Mouse (Mus musculus) lung, embryonic 16.5 days (tissue): Measurements from ENCODE around the gene Elf2. TPM values are rescaled to one million over a fixed set of nuclear protein-coding genes. Genes with fewer than 3 reads are reported as not detected.
"Not testable (repeated sequence)": the region's sequence is repeated elsewhere in the genome, so short reads cannot be mapped to it uniquely, and the experiment has no call there.

Experiments
- ATAC-seq: fragments of 200-750 bp; cut with Nextera tagmentation; 2 replicates; pipeline ENCODE4 v1.8.0; 2017; ENCODE audit warnings: low read depth, mild to moderate bottlenecking, moderate library complexity
- H3K27ac ChIP-seq: fragments of 300-500 bp; sonication (generic); 2 replicates; pipeline ENCODE4 v1.5.1; 2014; ENCODE audit warnings: mild to moderate bottlenecking, control low read depth, low read length
- H3K27me3 ChIP-seq: fragments of 300-500 bp; sonication (generic); 2 replicates; pipeline ENCODE4 v1.6.1; 2014; ENCODE audit warnings: low read depth, low read length, mixed read lengths; ENCODE audit not compliant: control insufficient read depth, insufficient read depth
- H3K36me3 ChIP-seq: fragments of 300-500 bp; sonication (generic); 2 replicates; pipeline ENCODE4 v1.6.1; 2014; ENCODE audit warnings: low read length; ENCODE audit not compliant: control insufficient read depth, insufficient read depth
- H3K4me1 ChIP-seq: fragments of 300-500 bp; sonication (generic); replicated peaks from 2 replicates; pipeline ENCODE4 v1.6.1; 2014; ENCODE audit warnings: low read length, mixed read lengths; ENCODE audit not compliant: control insufficient read depth, insufficient read depth
- H3K4me2 ChIP-seq: fragments of 300-500 bp; sonication (generic); 2 replicates; pipeline ENCODE4 v1.6.1; 2014; ENCODE audit warnings: low read depth, low read length, control low read depth
- H3K4me3 ChIP-seq: fragments of 300-500 bp; sonication (generic); 2 replicates; pipeline ENCODE4 v1.5.1; 2014; ENCODE audit warnings: mild to moderate bottlenecking, low read length, control low read depth
- H3K9ac ChIP-seq: fragments of 300-500 bp; sonication (generic); 2 replicates; pipeline ENCODE4 v1.6.1; 2014; ENCODE audit warnings: low read length, control low read depth
- H3K9me3 ChIP-seq: fragments of 300-500 bp; sonication (generic); 2 replicates; pipeline ENCODE4 v1.6.1; 2016; ENCODE audit warnings: low read length; ENCODE audit not compliant: control insufficient read depth
- WGBS: fragments of 180-500 bp; shearing (Covaris S2); extraction: QIAGEN DNeasy Blood & Tissue Kit; methylation state at CpG from one replicate; pipeline ENCODE4 v1.1.7; 2014; 5-methylcytosine and 5-hydroxymethylcytosine counted together
- polyA plus RNA-seq: library from polyadenylated mRNA; unstranded; fragments of >200 nt; fragmentation: Nextera tagmentation; extraction: Ambion mirVana; gene quantifications from 2 replicates; pipeline ENCODE4 v1.2.1, GENCODE M21; 2015

Elf2 gene
- polyA plus RNA-seq, 1 experiment from 2014 or later, result 68.4 TPM

DNA sequence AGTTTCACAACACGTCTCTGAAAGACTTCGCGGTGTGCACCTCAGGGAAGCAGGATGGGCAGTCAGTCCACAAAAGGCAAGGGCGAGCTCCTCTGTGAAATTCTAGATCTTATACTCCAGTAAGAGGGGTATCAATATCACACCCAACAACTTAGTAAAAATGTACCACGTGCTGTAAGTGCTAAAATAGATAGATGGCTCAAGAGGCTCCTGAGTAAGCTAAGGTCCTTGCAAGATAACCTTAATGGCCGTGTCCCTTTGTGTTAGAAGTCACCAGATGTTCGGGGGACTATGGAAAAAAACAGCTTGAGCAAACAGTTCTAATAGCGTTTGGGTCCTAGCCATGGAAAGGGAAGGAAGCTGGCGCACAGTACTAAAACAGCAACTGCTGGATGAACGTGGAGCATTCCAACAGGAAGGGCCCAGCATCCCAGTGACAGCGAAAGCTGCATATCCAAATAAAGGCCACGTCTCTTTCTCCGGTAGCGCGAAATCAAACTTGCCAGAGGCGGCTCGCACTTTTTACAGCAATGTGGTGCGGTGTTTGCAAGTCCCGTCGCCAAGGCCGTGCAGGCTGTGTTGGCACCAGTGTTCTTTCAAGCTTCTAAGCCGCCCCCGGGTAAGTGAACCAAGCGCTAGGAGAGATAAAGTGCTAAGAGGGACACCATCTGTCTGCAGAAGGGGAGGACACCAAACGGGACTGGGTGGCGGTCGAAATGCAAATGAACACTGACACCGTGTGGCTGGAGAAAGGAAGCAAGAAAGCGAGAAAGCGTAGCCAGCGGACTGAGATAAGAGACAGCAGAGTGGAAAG lies 24.4 kb upstream of the Elf2 start:
- Histone ChIP-seq H3K27ac (peak overlapping the region; percentile 36; the same call in 1 of the 2 replicates), H3K4me3 (peak overlapping the region; percentile 53), H3K36me3 (no peaks in the 10 kb centered on the region), H3K9me3 (no peaks in the 10 kb centered on the region), H3K9ac (peak overlapping the region; percentile 57), H3K27me3 (no peaks in the 10 kb centered on the region; the same call in 1 of the 2 replicates), H3K4me1 (peaks cover 9% of the 10 kb centered on the region), H3K4me2 (peak overlapping the region; percentile 83)
- ATAC-seq, result peak; percentile 90
- WGBS, result 5% methylated on average over 31 of the region's 31 CpGs

DNA sequence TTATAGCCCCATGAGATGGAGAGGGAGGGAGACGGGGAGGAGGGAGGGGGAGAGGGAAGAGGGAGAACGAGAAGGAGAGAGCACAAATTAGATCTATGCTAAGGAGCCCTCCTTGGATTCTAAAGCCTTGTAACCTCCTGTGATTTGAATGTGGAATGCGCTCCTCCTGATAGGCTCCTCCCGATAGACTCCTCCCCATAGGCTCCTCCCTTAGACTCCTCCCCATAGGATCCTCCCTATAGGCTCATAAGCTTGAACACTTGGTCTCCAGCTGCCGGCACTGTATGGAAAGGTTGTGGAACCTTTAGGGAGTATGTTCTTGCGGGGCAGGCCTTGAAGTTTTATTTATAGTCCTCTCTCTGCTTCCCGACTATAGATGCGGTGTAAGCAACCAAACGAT lies 20.6 kb upstream of the Elf2 start:
- WGBS, result 30% methylated on average over 9 of the region's 9 CpGs
- no peak overlapping the region for H3K9ac ChIP-seq
- no peaks in the 10 kb centered on the region for H3K9me3 ChIP-seq
- peaks cover 13% of the 10 kb centered on the region for H3K4me1 ChIP-seq
- ATAC-seq, result no peak
- H3K4me3 ChIP-seq, result no peak overlapping the region
- no peak overlapping the region; the same call in 1 of the 2 replicates for H3K4me2 ChIP-seq
- H3K27me3 ChIP-seq, result no peaks in the 10 kb centered on the region; the same call in 1 of the 2 replicates
- no peak overlapping the region for H3K27ac ChIP-seq
- H3K36me3 ChIP-seq, result no peaks in the 10 kb centered on the region

DNA sequence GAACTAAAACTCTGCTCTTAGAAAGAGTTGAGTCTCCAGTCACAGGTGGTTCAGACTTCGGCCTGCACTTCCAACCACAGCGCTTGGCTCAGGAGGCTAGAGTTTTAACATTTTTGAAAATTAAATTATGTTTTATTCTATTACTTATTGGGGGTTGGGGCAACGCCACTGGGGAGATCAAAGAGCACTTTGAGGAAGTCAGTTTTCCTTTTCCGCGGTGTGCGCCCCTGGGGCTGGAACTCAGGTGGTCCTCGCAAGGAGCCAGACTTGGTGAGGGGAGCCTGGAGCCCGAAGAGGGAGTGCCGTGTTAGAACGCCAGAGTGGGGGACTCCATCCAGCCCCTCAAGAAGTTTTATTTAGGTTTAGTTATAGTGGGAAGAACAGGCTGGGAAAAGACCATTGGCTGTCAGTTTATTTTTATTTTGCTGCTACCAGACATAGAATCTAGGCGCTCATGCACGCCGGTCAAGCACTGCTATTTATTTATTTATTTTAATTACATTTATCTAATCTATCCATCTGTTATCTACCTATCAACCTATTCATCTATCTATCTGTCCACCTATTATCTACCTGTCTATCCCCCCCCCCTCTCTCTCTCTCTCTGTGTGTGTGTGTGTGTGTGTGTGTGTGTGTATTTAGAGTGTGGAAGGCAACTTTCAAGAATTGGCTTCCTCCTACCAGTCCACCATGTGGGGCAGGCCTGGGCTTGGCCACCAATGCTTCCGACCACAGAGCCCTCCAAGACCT lies 19.3 kb upstream of the Elf2 start:
- peak overlapping the region; percentile 80; the same call in 1 of the 2 replicates for H3K4me2 ChIP-seq
- no peak overlapping the region for H3K27ac ChIP-seq
- H3K27me3 ChIP-seq, result no peaks in the 10 kb centered on the region; the same call in 1 of the 2 replicates
- H3K9ac ChIP-seq, result no peak overlapping the region
- H3K4me1 ChIP-seq, result peaks cover 7% of the 10 kb centered on the region
- peak overlapping the region; percentile 63 for H3K4me3 ChIP-seq
- ATAC-seq, result no peak
- no peaks in the 10 kb centered on the region for H3K9me3 ChIP-seq
- WGBS, result 32% methylated on average over 14 of the region's 14 CpGs
- no peaks in the 10 kb centered on the region for H3K36me3 ChIP-seq

DNA sequence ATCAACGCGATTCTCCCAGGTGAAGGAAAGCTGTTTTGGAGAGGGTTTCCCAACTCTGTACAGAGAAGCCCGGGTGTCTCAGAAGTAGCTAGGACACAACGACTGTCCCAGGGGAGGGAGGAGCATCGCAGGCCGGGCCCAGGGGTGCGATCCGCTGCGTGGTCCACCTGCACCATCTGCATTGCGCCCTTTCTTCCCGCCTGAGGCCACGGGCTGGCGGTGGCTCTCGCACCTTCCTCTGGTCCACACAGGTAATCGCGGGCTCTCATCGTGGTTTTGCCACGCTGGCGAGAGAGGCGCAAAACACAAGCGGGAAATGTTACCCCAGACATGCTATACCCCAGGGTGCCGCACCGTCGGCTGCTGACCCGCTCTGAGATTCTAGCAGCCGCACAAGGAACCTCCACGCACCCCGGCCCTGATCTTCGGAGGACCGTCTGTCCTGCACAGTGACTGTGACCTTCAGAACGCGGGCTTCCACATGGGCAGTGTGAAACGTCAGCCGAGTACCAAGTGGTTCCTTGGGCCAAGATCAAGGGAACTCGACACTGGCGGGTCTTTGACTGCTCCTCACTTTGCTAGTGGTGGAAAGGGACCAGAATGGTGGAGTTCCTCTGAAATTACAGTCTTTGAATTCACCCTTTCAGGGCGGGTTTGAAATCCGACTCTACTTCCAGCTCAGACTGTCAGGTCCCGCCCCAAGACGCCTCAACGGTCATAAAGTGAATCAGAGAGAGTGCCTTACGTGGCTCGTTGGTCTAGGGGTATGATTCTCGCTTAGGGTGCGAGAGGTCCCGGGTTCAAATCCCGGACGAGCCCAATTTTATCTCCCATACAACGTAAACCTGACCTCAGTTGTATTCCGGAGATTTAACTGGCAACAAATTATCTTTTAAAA lies 18.4 kb upstream of the Elf2 start:
- peak; percentile 81 for ATAC-seq

DNA sequence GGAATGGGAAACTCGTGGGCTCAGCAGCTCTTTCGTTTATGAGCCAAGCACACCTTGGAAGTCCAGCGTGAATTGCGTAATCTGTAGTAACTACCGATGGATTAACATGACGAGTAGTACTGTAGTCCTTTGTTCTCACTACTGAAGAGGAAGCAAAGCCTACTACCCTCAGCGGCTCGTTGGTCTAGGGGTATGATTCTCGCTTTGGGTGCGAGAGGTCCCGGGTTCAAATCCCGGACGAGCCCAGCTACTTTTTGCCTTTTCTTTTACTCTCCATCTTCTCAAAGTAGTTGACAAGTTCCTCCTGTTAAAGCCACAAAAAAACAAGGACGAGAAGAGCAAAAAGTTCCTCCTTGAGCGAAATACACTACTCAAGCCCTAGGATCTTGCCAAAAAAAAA lies 17.7 kb upstream of the Elf2 start:
- peak; percentile 49; the same call in 1 of the 2 replicates for ATAC-seq
- H3K4me1 ChIP-seq, result peaks cover 4% of the 10 kb centered on the region
- H3K9me3 ChIP-seq, result no peaks in the 10 kb centered on the region
- H3K9ac ChIP-seq, result no peak overlapping the region; the same call in none of the 2 replicates
- under 1% methylated on average over 15 of the region's 15 CpGs for WGBS
- H3K36me3 ChIP-seq, result no peaks in the 10 kb centered on the region
- peak overlapping the region; percentile 80 for H3K4me2 ChIP-seq
- H3K4me3 ChIP-seq, result peak overlapping the region; percentile 63
- no peak overlapping the region; the same call in 1 of the 2 replicates for H3K27ac ChIP-seq
- H3K27me3 ChIP-seq, result no peaks in the 10 kb centered on the region

More for the DNA sequence above, 18.4 kb upstream of the Elf2 start:
- Histone ChIP-seq H3K9ac (peak overlapping the region; percentile 67), H3K4me1 (peaks cover 4% of the 10 kb centered on the region), H3K36me3 (no peaks in the 10 kb centered on the region), H3K9me3 (no peaks in the 10 kb centered on the region), H3K4me2 (peak overlapping the region; percentile 80), H3K27ac (peak overlapping the region; percentile 53), H3K4me3 (peak overlapping the region; percentile 63), H3K27me3 (no peaks in the 10 kb centered on the region; the same call in 1 of the 2 replicates)
- WGBS, result under 1% methylated on average over 50 of the region's 50 CpGs

DNA sequence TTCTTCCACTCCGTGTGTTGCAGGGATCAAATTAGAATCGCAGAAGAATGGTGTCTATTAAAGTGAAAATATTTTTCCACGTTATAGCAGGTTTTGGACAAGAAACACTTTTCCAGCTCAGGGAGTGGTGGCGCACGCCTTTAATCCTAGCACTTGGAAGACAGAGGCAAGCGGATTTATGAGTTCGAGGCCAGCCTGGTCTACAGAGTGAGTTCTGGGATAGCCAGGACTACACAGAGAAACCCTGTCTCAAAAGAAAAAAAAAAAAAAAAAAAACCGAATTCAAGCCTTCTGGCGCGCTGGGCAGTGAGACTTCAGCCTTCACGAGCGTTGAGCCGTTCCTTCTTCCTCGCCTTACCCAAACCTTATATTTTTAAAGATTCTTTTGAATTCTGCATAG lies 17.2 kb upstream of the Elf2 start:
- 8% methylated on average over 14 of the region's 14 CpGs for WGBS
- no peak for ATAC-seq
- H3K9ac ChIP-seq, result no peak overlapping the region; the same call in 1 of the 2 replicates
- H3K27ac ChIP-seq, result no peak overlapping the region; the same call in 1 of the 2 replicates
- peak overlapping the region; percentile 63 for H3K4me3 ChIP-seq
- H3K4me2 ChIP-seq, result peak overlapping the region; percentile 80
- no peaks in the 10 kb centered on the region for H3K36me3 ChIP-seq
- peaks cover 4% of the 10 kb centered on the region for H3K4me1 ChIP-seq
- no peaks in the 10 kb centered on the region for H3K9me3 ChIP-seq
- no peaks in the 10 kb centered on the region for H3K27me3 ChIP-seq

DNA sequence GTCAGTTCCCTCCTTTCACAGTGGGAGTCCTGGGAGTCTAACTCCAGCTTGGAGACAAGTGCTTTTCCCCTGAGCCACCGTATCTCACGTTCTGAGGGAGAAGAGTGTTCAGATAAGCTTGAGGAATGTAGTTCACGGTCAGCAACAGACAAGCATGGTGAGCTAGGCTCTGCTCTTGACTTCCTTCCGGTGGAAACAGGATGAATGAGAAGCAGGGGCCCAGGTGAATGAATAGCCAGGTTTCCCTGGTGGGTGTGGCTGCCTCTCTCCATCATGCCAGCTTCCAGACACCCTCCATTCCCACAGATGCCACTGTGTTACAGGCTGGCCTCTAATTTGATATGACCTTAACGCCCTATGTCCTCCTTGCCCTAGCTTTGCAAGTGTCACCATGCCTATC lies 16.6 kb upstream of the Elf2 start:
- Histone ChIP-seq H3K9me3 (no peaks in the 10 kb centered on the region), H3K27ac (peak overlapping the region; percentile 36; the same call in 1 of the 2 replicates), H3K9ac (no peak overlapping the region), H3K4me3 (no peak overlapping the region), H3K4me2 (no peak overlapping the region), H3K4me1 (peaks cover 4% of the 10 kb centered on the region), H3K36me3 (no peaks in the 10 kb centered on the region), H3K27me3 (no peaks in the 10 kb centered on the region)
- WGBS, result 20% methylated on average over 5 of the region's 5 CpGs
- 0 out of 2 replicates have a peak, but pooled peaks have one; percentile 10 for ATAC-seq

DNA sequence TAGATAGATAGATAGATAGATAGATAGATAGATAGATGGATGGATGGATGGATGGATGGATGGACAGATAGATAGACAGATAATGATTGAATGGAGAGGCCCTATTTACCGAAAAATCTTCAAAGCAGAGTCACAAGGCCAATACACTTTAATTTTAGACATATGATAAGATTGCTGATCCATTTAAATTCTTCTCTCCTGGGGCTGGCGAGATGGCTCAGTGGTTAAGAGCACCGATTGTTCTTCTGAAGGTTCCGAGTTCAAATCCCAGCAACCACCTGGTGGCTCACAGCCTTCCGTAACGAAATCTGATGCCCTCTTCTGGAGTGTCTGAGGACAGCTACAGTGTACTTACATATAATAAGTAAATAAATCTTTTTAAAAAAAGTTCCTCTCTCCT lies 14.5 kb upstream of the Elf2 start:
- 84% methylated on average over 6 of the region's 6 CpGs for WGBS
- H3K27ac ChIP-seq, H3K4me1 ChIP-seq, H3K9me3 ChIP-seq, H3K27me3 ChIP-seq, H3K36me3 ChIP-seq, ATAC-seq, H3K4me3 ChIP-seq, H3K4me2 ChIP-seq, H3K9ac ChIP-seq: not testable (repeated sequence)
